Mouse (Mus musculus) heart, embryonic 12.5 days (tissue): ENCODE data around the gene Peli1. TPM values are rescaled to one million over a fixed set of nuclear protein-coding genes. Genes with fewer than 3 reads are reported as not detected.
"Not testable (repeated sequence)": the region's sequence is repeated elsewhere in the genome, so short reads cannot be mapped to it uniquely, and the experiment has no call there.

ENCODE experiments used
- ATAC-seq: fragments of 200-750 bp; cut with Nextera tagmentation; 2 replicates; pipeline ENCODE4 v1.8.0; 2017; ENCODE audit warnings: moderate TSS enrichment, moderate library complexity; ENCODE audit not compliant: insufficient number of reproducible peaks, low FRiP score
- H3K27ac ChIP-seq: fragments of 300-500 bp; sonication (generic); 2 replicates; pipeline ENCODE4 v1.5.1; 2016; ENCODE audit warnings: mild to moderate bottlenecking, moderate library complexity; ENCODE audit not compliant: poor library complexity, severe bottlenecking
- H3K27me3 ChIP-seq: fragments of 300-500 bp; sonication (generic); replicated peaks from 2 replicates; pipeline ENCODE4 v1.6.1; 2016; ENCODE audit warnings: mild to moderate bottlenecking, moderate library complexity
- H3K36me3 ChIP-seq: fragments of 300-500 bp; sonication (generic); 2 replicates; pipeline ENCODE4 v1.6.1; 2016; ENCODE audit warnings: mild to moderate bottlenecking, moderate library complexity
- H3K4me1 ChIP-seq: fragments of 300-500 bp; sonication (generic); replicated peaks from 2 replicates; pipeline ENCODE4 v1.6.1; 2016; ENCODE audit warnings: mild to moderate bottlenecking
- H3K4me2 ChIP-seq: fragments of 300-500 bp; sonication (generic); 2 replicates; pipeline ENCODE4 v1.6.1; 2016; ENCODE audit warnings: mild to moderate bottlenecking, moderate library complexity
- H3K4me3 ChIP-seq: fragments of 300-500 bp; sonication (generic); 2 replicates; pipeline ENCODE4 v1.5.1; 2016; ENCODE audit warnings: mild to moderate bottlenecking
- H3K9ac ChIP-seq: fragments of 300-500 bp; sonication (generic); 2 replicates; pipeline ENCODE4 v1.6.1; 2016; ENCODE audit warnings: mild to moderate bottlenecking, moderate library complexity
- H3K9me3 ChIP-seq: fragments of 300-500 bp; sonication (generic); replicated peaks from 2 replicates; pipeline ENCODE4 v1.6.1; 2016; ENCODE audit warnings: mild to moderate bottlenecking, moderate library complexity
- WGBS: fragments of 180-500 bp; shearing (Covaris S2); methylation state at CpG from one replicate; pipeline ENCODE4 v1.1.7; 2016; 5-methylcytosine and 5-hydroxymethylcytosine counted together
- polyA plus RNA-seq: library from polyadenylated mRNA; unstranded; fragments of >200 nt; fragmentation: Nextera tagmentation; extraction: Ambion mirVana; gene quantifications from 2 replicates; pipeline ENCODE4 v1.2.1, GENCODE M21; 2016

The Peli1 gene
- polyA plus RNA-seq, 1 experiment from 2014 or later: 31.0 TPM

- ATAC-seq: no peak
- WGBS: 91% methylated on average over 1 of the region's 1 CpGs
Measured at GRCm38 (mm10) chr11:21151672-21152071, 60.6 kb downstream of the Peli1 start.

GRCm38 (mm10) chr11:21153111-21153510, 62.0 kb downstream of the Peli1 start:
- Histone ChIP-seq H3K36me3 (peaks cover 34% of the 10 kb centered on the region), H3K4me2 (no peak overlapping the region), H3K4me1 (peaks cover 7% of the 10 kb centered on the region), H3K27ac (no peak overlapping the region), H3K4me3 (no peak overlapping the region), H3K27me3 (no peaks in the 10 kb centered on the region), H3K9me3 (0 out of 2 replicates have a peak, but pooled peaks cover 3% of the 10 kb centered on the region), H3K9ac (no peak overlapping the region)
- ATAC-seq: no peak
- 79% methylated on average over 4 of the region's 4 CpGs for WGBS

More at GRCm38 (mm10) chr11:21151672-21152071, 60.6 kb downstream of the Peli1 start:
- Histone ChIP-seq H3K4me2 (no peak overlapping the region), H3K4me1 (no peaks in the 10 kb centered on the region), H3K9ac (no peak overlapping the region), H3K27ac (no peak overlapping the region), H3K4me3 (no peak overlapping the region), H3K36me3 (peaks cover 45% of the 10 kb centered on the region), H3K9me3 (0 out of 2 replicates have a peak, but pooled peaks cover 3% of the 10 kb centered on the region), H3K27me3 (no peaks in the 10 kb centered on the region)

- WGBS: 44% methylated on average over 4 of the region's 4 CpGs
- H3K9ac ChIP-seq: no peak overlapping the region
- H3K9me3 ChIP-seq: 0 out of 2 replicates have a peak, but pooled peaks cover 3% of the 10 kb centered on the region
- no peak for ATAC-seq
- H3K4me3 ChIP-seq: no peak overlapping the region
- H3K4me1 ChIP-seq: peaks cover 15% of the 10 kb centered on the region
- no peak overlapping the region for H3K4me2 ChIP-seq
- H3K27me3 ChIP-seq: no peaks in the 10 kb centered on the region
- H3K36me3 ChIP-seq: peaks cover 13% of the 10 kb centered on the region
- H3K27ac ChIP-seq: no peak overlapping the region
Measured at GRCm38 (mm10) chr11:21157595-21157994, 66.5 kb downstream of the Peli1 start.

- peaks cover 24% of the 10 kb centered on the region for H3K4me1 ChIP-seq
- WGBS: 69% methylated on average over 5 of the region's 5 CpGs
- H3K4me2 ChIP-seq: no peak overlapping the region
- no peak overlapping the region for H3K27ac ChIP-seq
- no peak overlapping the region for H3K4me3 ChIP-seq
- H3K9me3 ChIP-seq: no peaks in the 10 kb centered on the region
- H3K27me3 ChIP-seq: no peaks in the 10 kb centered on the region
- no peak overlapping the region for H3K9ac ChIP-seq
- no peak for ATAC-seq
- H3K36me3 ChIP-seq: no peaks in the 10 kb centered on the region
Measured at GRCm38 (mm10) chr11:21162093-21162492, 71.0 kb downstream of the Peli1 start.

GRCm38 (mm10) chr11:21163143-21163542, 72.1 kb downstream of the Peli1 start:
- 66% methylated on average over 7 of the region's 7 CpGs for WGBS
- ATAC-seq: no peak
- Histone ChIP-seq H3K9ac (no peak overlapping the region), H3K36me3 (no peaks in the 10 kb centered on the region), H3K27ac (no peak overlapping the region), H3K27me3 (no peaks in the 10 kb centered on the region), H3K4me3 (no peak overlapping the region), H3K9me3 (no peaks in the 10 kb centered on the region), H3K4me2 (no peak overlapping the region), H3K4me1 (peaks cover 17% of the 10 kb centered on the region)

GRCm38 (mm10) chr11:21163673-21164072, 72.6 kb downstream of the Peli1 start:
- no peak for ATAC-seq
- peak overlapping the region; percentile 47 for H3K4me2 ChIP-seq

GRCm38 (mm10) chr11:21164312-21164993, 73.4 kb downstream of the Peli1 start:
- Histone ChIP-seq H3K4me2 (no peak overlapping the region), H3K9ac (no peak overlapping the region), H3K9me3 (peaks cover 3% of the 10 kb centered on the region; the same call in 1 of the 2 replicates), H3K4me1 (peaks cover 12% of the 10 kb centered on the region), H3K36me3 (no peaks in the 10 kb centered on the region), H3K27ac (no peak overlapping the region), H3K4me3 (no peak overlapping the region), H3K27me3 (no peaks in the 10 kb centered on the region)
- ATAC-seq: no peak
- WGBS: 55% methylated on average over 8 of the region's 8 CpGs

More at GRCm38 (mm10) chr11:21163673-21164072, 72.6 kb downstream of the Peli1 start:
- Histone ChIP-seq H3K9me3 (no peaks in the 10 kb centered on the region), H3K9ac (no peak overlapping the region), H3K36me3 (no peaks in the 10 kb centered on the region), H3K27ac (no peak overlapping the region), H3K4me1 (peaks cover 12% of the 10 kb centered on the region), H3K4me3 (no peak overlapping the region), H3K27me3 (no peaks in the 10 kb centered on the region)
- WGBS: 7% methylated on average over 5 of the region's 5 CpGs

GRCm38 (mm10) chr11:21164994-21165560, 74.0 kb downstream of the Peli1 start:
- Histone ChIP-seq H3K9ac (no peak overlapping the region), H3K9me3 (peaks cover 10% of the 10 kb centered on the region), H3K27ac (no peak overlapping the region), H3K4me2 (no peak overlapping the region), H3K4me3 (no peak overlapping the region), H3K4me1 (peaks cover 12% of the 10 kb centered on the region), H3K36me3 (no peaks in the 10 kb centered on the region), H3K27me3 (no peaks in the 10 kb centered on the region)
- ATAC-seq: no peak
- 72% methylated on average over 4 of the region's 4 CpGs for WGBS

- no peak for ATAC-seq
- Histone ChIP-seq H3K4me3 (no peak overlapping the region), H3K27ac (no peak overlapping the region), H3K4me1 (peaks cover 12% of the 10 kb centered on the region), H3K9me3 (peaks cover 11% of the 10 kb centered on the region), H3K27me3 (no peaks in the 10 kb centered on the region), H3K9ac (no peak overlapping the region), H3K4me2 (no peak overlapping the region), H3K36me3 (no peaks in the 10 kb centered on the region)
- WGBS: 90% methylated on average over 2 of the region's 2 CpGs
Measured at GRCm38 (mm10) chr11:21166495-21167096, 75.5 kb downstream of the Peli1 start.

- Histone ChIP-seq H3K4me1 (peaks cover 4% of the 10 kb centered on the region), H3K36me3 (no peaks in the 10 kb centered on the region), H3K27ac (no peak overlapping the region), H3K27me3 (no peaks in the 10 kb centered on the region), H3K9ac (no peak overlapping the region), H3K4me2 (no peak overlapping the region), H3K9me3 (peaks cover 11% of the 10 kb centered on the region), H3K4me3 (no peak overlapping the region)
- WGBS: 62% methylated on average over 6 of the region's 6 CpGs
- ATAC-seq: no peak
Measured at GRCm38 (mm10) chr11:21168828-21169607, 77.9 kb downstream of the Peli1 start.

GRCm38 (mm10) chr11:21169608-21169860, 78.4 kb downstream of the Peli1 start:
- H3K9ac ChIP-seq, H3K36me3 ChIP-seq, H3K4me2 ChIP-seq, H3K27me3 ChIP-seq, H3K4me3 ChIP-seq, H3K4me1 ChIP-seq, ATAC-seq, H3K27ac ChIP-seq: not testable (repeated sequence)
- H3K9me3 ChIP-seq: peaks cover 11% of the 10 kb centered on the region
- WGBS: 73% methylated on average over 1 of the region's 1 CpGs
